Mouse (Mus musculus) cerebellum, adult 8-10 months (tissue): ENCODE data around the gene Tubb4b.

Experiments used
- DNase-seq: peaks from one replicate; pipeline ENCODE4 v3.0.0; 2022

Gene Tubb4b

GRCm38 (mm10) chr2:25244144-25244543, 19.6 kb upstream of the Tubb4b start:
- DNase-seq: no peak

- no peak for DNase-seq
Observed at GRCm38 (mm10) chr2:25243342-25243741, 18.8 kb upstream of the Tubb4b start.

- DNase-seq: peak; percentile 59
Observed at GRCm38 (mm10) chr2:25242101-25242506, 17.6 kb upstream of the Tubb4b start, which contains the start of the genes Rnf208 and Cysrt1. Gene Rnf208, plus strand, starts transcription at chr2:25242255. Gene Cysrt1, minus strand, starts transcription at chr2:25242452.

DNA sequence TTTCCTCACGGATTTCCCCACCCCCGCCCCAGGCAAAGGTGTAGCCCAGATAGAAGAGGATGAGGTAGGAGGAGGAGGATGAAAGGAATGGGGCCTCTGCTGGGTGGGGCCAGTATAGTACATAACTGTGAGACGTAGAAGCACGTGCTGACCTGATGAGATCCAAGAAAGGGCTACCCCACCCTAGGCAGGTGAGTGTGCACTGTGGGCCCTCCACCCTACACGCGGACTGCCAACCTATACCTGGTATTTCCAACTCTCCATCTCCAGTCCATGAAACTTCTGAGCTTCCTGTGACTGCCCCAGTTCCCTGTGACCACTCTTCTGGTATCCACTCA, 16.9 kb upstream of the Tubb4b start:
- no peak for DNase-seq

DNA sequence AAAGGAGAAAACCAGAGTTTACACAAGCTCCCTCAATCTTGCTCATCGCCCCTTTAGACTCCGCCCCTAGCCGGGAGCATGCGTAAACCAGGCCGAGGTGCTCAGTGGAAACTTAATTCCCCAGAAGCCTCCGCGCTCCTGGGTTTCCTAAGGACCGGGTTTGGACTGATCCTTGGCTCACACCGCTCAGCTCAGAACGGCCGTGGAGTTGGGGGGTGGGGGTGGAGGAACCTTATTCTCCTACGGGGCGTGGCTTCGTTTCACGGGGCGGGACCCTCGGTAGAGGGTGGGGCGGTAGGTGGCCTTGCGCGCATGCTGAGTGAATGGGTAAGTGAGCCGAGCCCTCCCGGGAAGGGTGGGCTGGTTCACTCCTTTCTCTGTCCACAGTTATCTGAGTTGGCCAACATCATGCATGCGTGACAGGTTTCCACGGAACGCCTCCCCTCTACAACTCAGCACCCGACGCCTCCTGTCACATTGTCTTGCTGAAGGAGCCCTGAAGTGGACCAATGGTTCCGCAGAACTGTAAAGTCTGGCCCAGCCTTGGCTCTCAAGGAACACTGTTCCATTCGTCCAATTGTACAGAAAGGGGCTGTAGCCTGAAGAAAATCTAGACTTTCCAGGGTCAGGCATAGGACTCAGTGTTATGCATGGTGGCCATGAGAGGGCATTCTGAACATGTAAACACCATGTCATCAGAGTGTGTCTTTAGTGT, 16.4 kb upstream of the Tubb4b start:
- DNase-seq: peak; percentile 68

DNA sequence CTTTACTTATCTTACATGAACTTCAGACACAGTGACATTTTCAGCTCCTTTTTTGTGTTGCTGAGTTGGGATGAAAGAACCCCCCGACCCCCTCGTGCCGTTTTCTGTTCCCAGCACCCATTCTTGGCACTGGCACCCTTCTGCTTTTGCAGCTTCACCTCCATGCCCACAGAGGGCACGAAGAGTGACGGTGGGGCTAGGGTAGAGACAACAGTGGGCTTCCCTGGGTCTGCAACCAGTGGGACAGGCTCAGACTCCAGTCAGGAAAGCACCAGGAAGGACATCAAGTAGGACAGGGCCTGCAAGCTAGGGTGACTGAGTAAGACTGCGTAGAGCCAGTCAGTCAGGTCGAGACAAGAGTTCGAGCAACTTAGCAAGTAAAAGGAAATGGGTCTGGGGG, 15.8 kb upstream of the Tubb4b start:
- DNase-seq: no peak

GRCm38 (mm10) chr2:25239766-25240165, 15.3 kb upstream of the Tubb4b start:
- no peak for DNase-seq

DNA sequence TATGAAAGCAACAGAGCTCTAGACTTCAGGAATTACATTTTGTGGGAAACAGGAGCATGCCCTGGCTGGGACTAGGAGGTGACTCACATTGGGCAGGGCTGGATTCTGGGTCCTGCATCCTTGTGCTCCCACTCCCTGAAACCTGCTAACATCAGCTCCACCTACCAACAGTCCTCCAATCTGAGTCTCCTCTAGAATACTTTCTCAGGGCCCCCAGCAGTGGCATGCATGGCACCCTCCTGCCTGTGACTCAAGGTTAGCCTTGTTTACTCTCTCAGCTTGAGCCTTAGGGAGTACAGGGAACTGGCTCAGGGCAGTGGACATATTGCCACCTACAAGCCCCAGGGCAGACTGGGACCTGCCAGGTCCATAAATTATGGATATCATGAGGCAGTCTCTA, 13.6 kb upstream of the Tubb4b start:
- no peak for DNase-seq

DNA sequence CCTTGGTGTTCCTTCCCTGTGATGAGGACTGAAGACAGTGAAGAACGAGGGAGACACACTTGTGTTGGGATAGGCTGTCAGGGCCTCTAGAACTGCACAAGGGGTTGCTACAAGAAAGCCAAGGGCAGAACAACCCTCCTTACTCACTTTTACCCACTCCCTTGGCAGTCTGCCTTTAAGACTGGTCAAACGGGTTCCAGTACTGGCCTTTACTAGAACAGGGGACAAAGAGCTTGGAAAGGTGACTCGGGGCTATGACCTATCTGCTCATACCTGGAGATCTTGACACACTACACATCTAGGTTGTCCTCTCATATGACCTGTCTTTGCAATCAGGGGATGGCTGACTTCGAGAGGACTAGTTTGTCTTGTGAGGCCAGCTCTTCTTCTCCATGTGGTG, 13.0 kb upstream of the Tubb4b start:
- DNase-seq: no peak

DNA sequence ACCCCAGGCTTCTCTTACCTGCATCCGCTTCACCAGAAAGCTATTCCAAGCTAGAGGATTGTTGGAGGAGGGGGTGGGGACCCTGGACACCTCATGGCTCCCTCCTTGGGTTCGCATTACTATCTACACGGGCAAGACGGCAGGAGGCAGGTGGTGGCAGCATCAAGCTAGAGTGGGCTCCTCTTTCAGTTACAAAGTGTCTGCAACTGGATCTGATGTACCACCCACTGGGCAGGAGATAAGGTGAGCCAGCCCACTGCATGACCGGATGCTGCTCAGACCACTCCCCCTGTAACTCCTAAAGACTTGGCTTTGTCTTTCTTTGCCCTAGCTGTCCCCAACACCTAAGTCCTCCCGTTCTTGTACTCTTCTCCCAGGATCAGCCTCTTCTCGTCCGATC, 12.1 kb upstream of the Tubb4b start, which contains the start of gene Rnf224:
TSS of gene Rnf224 (minus strand) at position 174 of the 400 bp plus-strand sequence.
- DNase-seq: no peak

DNA sequence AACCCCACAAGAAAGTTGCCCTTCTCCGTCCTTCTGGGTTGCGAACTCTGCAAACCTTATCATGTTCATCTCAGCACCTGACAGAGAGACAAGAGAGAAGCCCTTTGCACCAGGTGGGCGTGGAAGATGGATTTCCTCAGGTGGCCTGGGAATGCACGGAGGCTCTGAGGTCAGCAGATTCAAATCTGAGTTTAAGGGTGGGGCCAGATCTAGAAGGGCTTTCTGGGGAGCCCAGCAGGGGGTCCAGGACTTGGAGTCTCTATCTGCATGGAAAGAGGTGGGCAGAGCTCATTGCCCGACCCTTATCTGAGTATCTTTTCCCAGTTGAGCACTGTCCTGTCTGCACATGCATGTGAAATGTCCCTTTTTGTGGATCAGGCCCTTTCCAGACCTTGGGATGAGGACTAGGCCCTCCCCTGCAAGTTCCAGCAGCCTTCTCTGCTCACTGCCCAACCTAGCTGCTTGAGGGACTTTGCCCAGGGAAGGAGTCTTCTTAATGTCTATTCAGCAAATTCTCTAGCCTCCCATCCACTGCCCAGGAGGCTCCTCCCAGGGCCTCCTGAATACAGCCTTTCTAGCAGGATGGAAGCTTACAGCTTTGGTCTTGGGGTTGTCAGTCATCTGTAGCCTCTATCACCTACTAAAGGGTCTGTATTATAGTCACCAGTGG, 10.2 kb upstream of the Tubb4b start:
- no peak for DNase-seq

DNA sequence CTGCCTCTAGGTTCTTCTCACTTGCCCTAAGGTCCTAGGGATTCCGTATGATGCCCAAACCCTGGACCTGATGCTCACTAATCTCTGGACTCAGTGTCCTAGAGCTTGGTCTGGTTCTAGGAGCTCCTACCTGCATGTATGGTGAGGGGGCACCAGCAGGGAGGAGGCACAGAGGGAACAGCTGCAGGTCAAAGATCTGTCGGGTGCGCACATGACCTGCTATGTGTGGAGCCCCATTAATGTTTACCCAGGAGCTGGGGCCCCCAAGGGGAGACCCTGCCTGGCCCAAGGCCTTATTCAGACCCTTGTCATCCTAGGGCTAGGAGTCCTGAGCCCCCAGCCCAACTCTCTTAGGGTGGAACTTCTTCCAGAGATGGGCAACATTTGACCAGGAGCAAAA, 9.5 kb upstream of the Tubb4b start, which contains the start of gene Slc34a3:
TSS of gene Slc34a3 (minus strand) at position 315 of the 400 bp plus-strand sequence.
- DNase-seq: no peak

GRCm38 (mm10) chr2:25233421-25233820, 8.9 kb upstream of the Tubb4b start:
- no peak for DNase-seq

DNA sequence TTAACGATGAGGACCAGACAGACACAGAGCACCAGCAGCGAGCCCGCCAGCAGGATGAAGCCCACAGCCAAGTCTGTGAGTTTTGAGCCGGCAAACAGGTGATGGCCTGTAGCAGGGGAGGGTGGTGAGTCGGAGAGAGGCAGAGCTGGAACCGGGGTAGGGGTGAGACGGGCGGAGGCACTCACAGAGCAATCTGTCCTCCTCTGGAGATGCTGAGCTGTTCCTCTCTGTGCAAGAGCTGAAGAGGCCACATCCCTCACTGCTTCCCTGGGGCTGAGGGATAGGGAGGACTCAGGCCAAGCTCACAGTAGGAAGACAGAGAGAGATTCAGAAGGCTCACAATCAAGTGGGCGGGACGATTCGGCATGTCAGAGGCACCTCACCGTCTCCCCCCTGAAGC, 6.5 kb upstream of the Tubb4b start:
- no peak for DNase-seq

- no peak for DNase-seq
Observed at GRCm38 (mm10) chr2:25230581-25230980, 6.1 kb upstream of the Tubb4b start.

- DNase-seq: no peak
Observed at GRCm38 (mm10) chr2:25229582-25229981, 5.1 kb upstream of the Tubb4b start.

DNA sequence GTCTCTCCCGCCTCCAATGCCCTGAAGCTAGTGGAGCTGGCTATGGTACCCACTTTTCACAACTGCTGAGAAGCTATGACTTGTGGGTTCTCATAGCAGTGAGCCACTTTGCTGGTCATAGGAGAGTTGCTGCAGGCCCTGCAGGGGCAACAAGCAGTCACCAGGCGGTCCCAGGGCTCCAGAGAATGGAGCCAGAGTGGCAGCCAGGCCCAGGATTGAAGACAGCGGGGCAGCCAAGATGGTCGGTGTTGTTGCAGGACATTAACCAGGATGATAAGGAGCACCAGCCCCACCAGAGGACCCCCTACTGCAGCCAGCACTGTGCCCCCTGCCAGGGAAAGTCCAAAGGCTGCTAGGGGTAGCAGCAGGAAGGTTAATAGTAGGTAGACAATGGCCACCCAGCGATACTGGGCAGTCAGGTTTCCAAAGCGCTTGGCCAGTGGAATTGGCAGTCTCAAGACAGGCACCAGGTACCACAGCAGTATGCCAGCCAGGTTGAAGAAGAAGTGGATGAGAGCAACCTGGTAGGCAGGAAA, 4.6 kb upstream of the Tubb4b start:
- DNase-seq: no peak

DNA sequence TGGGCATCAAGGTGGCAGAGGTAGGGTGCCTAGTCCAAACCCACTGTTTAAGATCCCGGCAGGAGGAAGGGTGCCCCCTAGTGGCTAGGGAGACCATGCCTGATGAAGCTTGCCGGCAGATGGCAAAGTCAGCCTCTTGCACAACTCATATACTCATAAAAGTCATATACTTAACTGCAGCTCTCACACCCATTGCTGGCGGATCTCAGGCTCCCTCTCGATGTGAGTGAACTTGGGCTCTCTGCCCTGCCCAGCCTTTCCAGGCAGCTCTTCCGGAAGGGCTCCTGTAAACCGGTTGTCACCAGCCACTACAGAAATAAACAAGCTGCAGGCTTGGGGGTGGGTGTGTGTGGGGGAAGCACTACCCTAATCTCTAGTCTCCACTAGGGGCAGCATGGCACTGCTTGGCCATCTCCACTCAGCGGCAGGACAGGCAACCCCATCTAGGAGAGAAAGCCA, 4.0 kb upstream of the Tubb4b start:
- peak; percentile 86 for DNase-seq

- DNase-seq: no peak
Observed at GRCm38 (mm10) chr2:25227406-25227805, 2.9 kb upstream of the Tubb4b start.

DNA sequence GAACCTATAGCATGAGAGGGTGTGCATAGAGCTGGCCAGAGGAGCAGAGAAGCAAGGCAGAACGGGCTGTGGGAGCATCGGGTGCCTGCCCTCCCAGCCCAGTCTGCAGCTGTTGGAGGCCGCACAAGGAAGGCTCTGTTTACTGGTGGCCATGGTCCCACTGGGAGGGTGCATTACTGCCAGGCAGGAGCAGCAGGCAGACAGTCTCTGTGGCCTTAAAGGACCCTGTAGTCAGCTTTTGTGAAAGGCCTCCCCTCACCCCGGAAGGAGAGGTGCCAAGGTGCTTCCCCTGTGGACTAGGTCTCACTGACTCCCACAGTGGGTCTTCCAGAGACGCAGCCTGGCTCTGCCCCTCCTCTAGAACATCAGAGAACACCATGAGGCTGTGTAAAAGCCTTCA, 2.4 kb upstream of the Tubb4b start:
- DNase-seq: no peak

DNA sequence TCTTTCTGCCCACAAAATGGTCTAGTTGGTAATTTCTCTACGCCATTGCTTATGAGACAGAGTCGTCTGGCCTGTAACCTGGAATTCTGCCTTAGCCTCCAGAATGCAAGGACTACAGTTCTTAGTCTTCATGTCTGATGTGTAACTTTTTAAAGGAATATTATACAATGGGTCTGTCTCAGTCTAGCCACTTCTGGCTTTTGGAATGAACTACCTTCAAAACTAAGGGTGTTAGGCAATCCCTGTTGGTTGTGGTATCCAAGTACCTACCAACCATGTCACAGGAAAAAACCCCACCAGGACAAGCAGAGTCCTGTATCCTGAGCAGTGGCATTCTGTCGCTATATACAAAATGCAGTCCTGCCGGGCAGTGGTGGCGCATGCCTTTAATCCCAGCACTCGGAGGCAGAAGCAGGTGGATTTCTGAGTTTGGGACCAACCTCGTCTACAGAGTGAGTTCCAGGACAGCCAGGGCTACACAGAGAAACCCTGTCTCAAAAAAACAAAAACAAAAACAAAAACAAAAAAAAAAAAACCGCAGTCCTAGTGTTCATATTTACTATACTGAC, 1.4 kb upstream of the Tubb4b start:
- no peak for DNase-seq

GRCm38 (mm10) chr2:25224766-25225752, 557 bp upstream of the Tubb4b start:
- DNase-seq: peak; percentile 99
